Mouse (Mus musculus): Measurements from ENCODE around the gene E130308A19Rik. TPM values are rescaled to one million over a fixed set of nuclear protein-coding genes. Genes with fewer than 3 reads are reported as not detected.

Gene E130308A19Rik
- total and polyA plus RNA-seq, 3 experiments, result 2.4 to 3.4 (median 3.1) TPM

DNA sequence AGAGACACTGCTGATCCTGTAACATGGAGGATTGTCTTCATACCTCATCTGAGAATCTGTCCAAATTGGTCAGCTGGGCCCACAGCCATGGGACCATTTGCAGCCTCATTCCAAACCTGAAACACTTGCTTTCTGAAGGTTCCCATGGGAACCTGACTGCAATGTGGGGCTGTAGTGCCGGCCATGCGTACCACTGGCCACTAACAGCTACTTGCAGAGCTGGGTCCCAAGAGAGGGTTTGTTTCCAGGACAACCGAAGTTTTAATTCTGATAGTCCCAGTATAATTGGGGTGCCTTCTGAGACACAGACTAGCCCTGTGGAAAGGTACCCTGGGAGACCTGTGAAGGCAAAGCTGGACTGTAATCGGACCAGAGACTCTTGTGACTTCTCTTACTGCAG, 64.1 kb downstream of the E130308A19Rik start:
- no peak overlapping the region for H3K4me3 ChIP-seq (replicated peaks in 1 of 3; ENCODE audit: low read depth in 2 of 3, low read length in 2 of 3, poor library complexity in 1 of 3)
- peaks cover 0 to 5% of the 10 kb centered on the region in 2 experiments for H3K36me3 ChIP-seq (replicated peaks in 1 of 2; ENCODE audit: control insufficient read depth in 1 of 2, insufficient read depth in 1 of 2, low read length in 1 of 2)
- no peak for DNase-seq (ENCODE audit: extremely low read depth)
- H3K9ac ChIP-seq (ENCODE audit: insufficient read depth, low read depth), result no peak overlapping the region
- no peaks in the 10 kb centered on the region for H3K27me3 ChIP-seq (replicated peaks)
- H3K4me2 ChIP-seq (ENCODE audit: insufficient read depth, low read depth, poor library complexity, severe bottlenecking), result no peak overlapping the region
- no peaks in the 10 kb centered on the region for H3K9me3 ChIP-seq (replicated peaks; ENCODE audit: low read length)
- no peaks in the 10 kb centered on the region for H3K4me1 ChIP-seq (ENCODE audit: control insufficient read depth in 1 of 2, insufficient read depth in 2 of 2)
- H3K79me2 ChIP-seq (replicated peaks; ENCODE audit: control insufficient read depth, extremely low read depth, insufficient read depth, poor library complexity, severe bottlenecking), result no peaks in the 10 kb centered on the region
- dilution Hi-C loops (cut with MboI; ENCODE audit: extremely low pct_ligation_motif_present, extremely low pct_unique_long_range_greater_than_20kb, low sequenced_read_pairs), result no loop called here
- in situ Hi-C loops (cut with MboI; ENCODE audit: low pct_ligation_motif_present, low pct_unique_long_range_greater_than_20kb, low sequenced_read_pairs), result no loop called here
- H3K27ac ChIP-seq (ENCODE audit: insufficient read depth, low read depth), result no peak overlapping the region
- TF ChIP-seq ZNF384 (IDR thresholded peaks at IDR 0.05; ENCODE audit: low read depth, low read length) (no peak), ELF1 (IDR thresholded peaks at IDR 0.05; ENCODE audit: low read depth, low read length) (no peak), GABPA (IDR thresholded peaks at IDR 0.05; ENCODE audit: insufficient replicate concordance, low read depth, low read length) (no peak)

DNA sequence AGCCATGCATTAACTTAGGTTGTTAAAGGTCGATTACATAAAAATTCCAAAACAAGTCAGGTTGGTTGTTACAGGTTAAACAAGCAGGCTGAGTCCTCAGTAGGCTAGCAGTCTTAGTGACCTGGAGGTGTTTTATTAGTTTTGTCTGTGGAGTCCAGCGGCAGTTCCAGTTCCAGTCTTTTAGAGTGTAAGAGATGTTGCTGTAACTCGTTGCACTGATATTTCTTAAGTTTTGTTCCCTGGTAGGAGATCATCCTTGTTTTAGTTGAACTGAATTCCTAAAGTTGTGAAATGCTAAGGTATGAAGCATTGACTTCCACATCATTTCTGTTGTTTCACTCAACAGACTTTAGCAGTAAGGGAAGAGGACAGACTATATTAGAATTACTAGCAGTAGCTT, 70.8 kb downstream of the E130308A19Rik start:
- Histone ChIP-seq H3K36me3 (replicated peaks in 1 of 2; ENCODE audit: control insufficient read depth in 1 of 2, insufficient read depth in 1 of 2, low read length in 1 of 2) (no peaks in the 10 kb centered on the region), H3K4me3 (replicated peaks in 1 of 3; ENCODE audit: low read depth in 2 of 3, low read length in 2 of 3, poor library complexity in 1 of 3) (no peak overlapping the region), H3K4me1 (ENCODE audit: control insufficient read depth in 1 of 2, insufficient read depth in 2 of 2) (0 out of 4 replicates have a peak, but pooled peaks cover 0 to 2% of the 10 kb centered on the region in 2 experiments), H3K9me3 (replicated peaks; ENCODE audit: low read length) (no peaks in the 10 kb centered on the region), H3K9ac (ENCODE audit: insufficient read depth, low read depth) (no peak overlapping the region), H3K79me2 (replicated peaks; ENCODE audit: control insufficient read depth, extremely low read depth, insufficient read depth, poor library complexity, severe bottlenecking) (no peaks in the 10 kb centered on the region), H3K27me3 (replicated peaks) (no peaks in the 10 kb centered on the region), H3K27ac (ENCODE audit: insufficient read depth, low read depth) (no peak overlapping the region), H3K4me2 (ENCODE audit: insufficient read depth, low read depth, poor library complexity, severe bottlenecking) (no peak overlapping the region)
- TF ChIP-seq USF2 (conservative IDR thresholded peaks at IDR 0.05; ENCODE audit: low read depth, low read length) (no peak), GABPA (IDR thresholded peaks at IDR 0.05; ENCODE audit: insufficient replicate concordance, low read depth, low read length) (no peak), TBP (conservative IDR thresholded peaks at IDR 0.05; ENCODE audit: low read depth, low read length) (no peak), PAX5 (IDR thresholded peaks at IDR 0.05; ENCODE audit: low read length) (no peak), RAD21 (IDR thresholded peaks at IDR 0.05; ENCODE audit: low read depth, low read length) (no peak), TCF12 (IDR thresholded peaks at IDR 0.05; ENCODE audit: low read depth, low read length) (no peak)
- in situ Hi-C loops (cut with MboI; ENCODE audit: low pct_ligation_motif_present, low pct_unique_long_range_greater_than_20kb, low sequenced_read_pairs) (no loop called here), dilution Hi-C loops (cut with MboI; ENCODE audit: extremely low pct_ligation_motif_present, extremely low pct_unique_long_range_greater_than_20kb, low sequenced_read_pairs) (no loop called here)
- DNase-seq (ENCODE audit: extremely low read depth), result no peak

DNA sequence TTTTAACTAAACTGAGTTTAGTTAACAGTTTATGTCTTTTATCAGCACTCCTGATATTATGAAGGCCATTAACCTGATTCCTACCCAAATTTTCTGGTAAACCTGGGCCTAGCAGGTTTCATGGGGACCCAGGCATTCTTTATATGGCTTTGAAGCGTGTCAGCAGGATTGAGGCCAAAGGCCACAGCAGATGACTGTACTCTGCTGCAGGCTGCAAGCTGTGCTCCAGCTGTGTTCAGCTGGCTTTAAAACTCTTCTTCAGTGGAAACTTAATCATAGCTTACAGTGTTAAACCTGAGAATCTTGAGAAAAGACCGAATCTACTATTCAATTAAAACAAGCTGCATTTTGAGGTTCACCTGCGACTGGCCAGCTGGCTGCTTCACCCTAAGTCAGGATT, 71.9 kb downstream of the E130308A19Rik start:
- in situ Hi-C loops (cut with MboI; ENCODE audit: low pct_ligation_motif_present, low pct_unique_long_range_greater_than_20kb, low sequenced_read_pairs), result no loop called here
- Histone ChIP-seq H3K4me2 (ENCODE audit: insufficient read depth, low read depth, poor library complexity, severe bottlenecking) (no peak overlapping the region), H3K27me3 (replicated peaks) (no peaks in the 10 kb centered on the region), H3K4me1 (ENCODE audit: control insufficient read depth in 1 of 2, insufficient read depth in 2 of 2) (0 out of 4 replicates have a peak, but pooled peaks cover 0 to 2% of the 10 kb centered on the region in 2 experiments), H3K9me3 (replicated peaks; ENCODE audit: low read length) (no peaks in the 10 kb centered on the region), H3K4me3 (replicated peaks in 1 of 3; ENCODE audit: low read depth in 2 of 3, low read length in 2 of 3, poor library complexity in 1 of 3) (no peak overlapping the region), H3K27ac (ENCODE audit: insufficient read depth, low read depth) (no peak overlapping the region), H3K9ac (ENCODE audit: insufficient read depth, low read depth) (no peak overlapping the region), H3K36me3 (replicated peaks in 1 of 2; ENCODE audit: control insufficient read depth in 1 of 2, insufficient read depth in 1 of 2, low read length in 1 of 2) (no peaks in the 10 kb centered on the region), H3K79me2 (replicated peaks; ENCODE audit: control insufficient read depth, extremely low read depth, insufficient read depth, poor library complexity, severe bottlenecking) (no peaks in the 10 kb centered on the region)
- TF ChIP-seq IRF4 (IDR thresholded peaks at IDR 0.05; ENCODE audit: low read depth, low read length), result no peak
- no peak for TF ChIP-seq USF1 (IDR thresholded peaks at IDR 0.05; ENCODE audit: low read depth, low read length)
- TF ChIP-seq MAZ (IDR thresholded peaks at IDR 0.05; ENCODE audit: low read depth, low read length), result no peak
- TF ChIP-seq MYC (IDR thresholded peaks at IDR 0.05; ENCODE audit: low read depth, low read length), result no peak
- TF ChIP-seq MXI1 (IDR thresholded peaks at IDR 0.05; ENCODE audit: low read depth, low read length), result no peak
- no peak for TF ChIP-seq MAX (IDR thresholded peaks at IDR 0.05; ENCODE audit: low read length)
- TF ChIP-seq TBP (conservative IDR thresholded peaks at IDR 0.05; ENCODE audit: low read depth, low read length), result no peak
- no peak for TF ChIP-seq RAD21 (IDR thresholded peaks at IDR 0.05; ENCODE audit: low read depth, low read length)
- no peak for TF ChIP-seq KAT2A (IDR thresholded peaks at IDR 0.05; ENCODE audit: insufficient replicate concordance, low read length)
- TF ChIP-seq MEF2A (IDR thresholded peaks at IDR 0.05; ENCODE audit: borderline replicate concordance, low read depth, low read length), result no peak
- TF ChIP-seq CHD2 (IDR thresholded peaks at IDR 0.05; ENCODE audit: low read length), result no peak
- TF ChIP-seq ZC3H11A (IDR thresholded peaks at IDR 0.05; ENCODE audit: low read depth, low read length), result no peak
- TF ChIP-seq ELF1 (IDR thresholded peaks at IDR 0.05; ENCODE audit: low read depth, low read length), result no peak
- no peak for TF ChIP-seq ZNF384 (IDR thresholded peaks at IDR 0.05; ENCODE audit: low read depth, low read length)
- TF ChIP-seq CHD1 (IDR thresholded peaks at IDR 0.05; ENCODE audit: low read depth, low read length), result no peak
- TF ChIP-seq SIN3A (IDR thresholded peaks at IDR 0.05; ENCODE audit: low read length), result no peak
- dilution Hi-C loops (cut with MboI; ENCODE audit: extremely low pct_ligation_motif_present, extremely low pct_unique_long_range_greater_than_20kb, low sequenced_read_pairs), result no loop called here
- DNase-seq (ENCODE audit: extremely low read depth), result no peak

Measured in CH12.LX (cell line).